In genomic region chr7:99151342-99151741, GRCm38 (mm10) we compare ENCODE assay signal across 8 mouse cellular contexts. TPM values are rescaled to one million over a fixed set of nuclear protein-coding genes. Genes with fewer than 3 reads are reported as not detected.
DNase-seq lines count a peak whose midpoint lies in the region; ATAC-seq lines count a peak whose summit lies in the region.

No protein-coding gene starts in this region.

- no peaks in the 10 kb centered on the region; the same call in 1 of the 2 replicates for H3K4me1 ChIP-seq in hindbrain, embryonic 16.5 days (ENCODE audit: control insufficient read depth, insufficient read depth, low read depth, low read length)

- H3K9me3 ChIP-seq in hindbrain, embryonic 16.5 days (ENCODE audit: control insufficient read depth, low read length): no peaks in the 10 kb centered on the region

- no peaks in the 10 kb centered on the region for H3K36me3 ChIP-seq in hindbrain, embryonic 16.5 days (ENCODE audit: control insufficient read depth, insufficient read depth, low read length)

- no peaks in the 10 kb centered on the region for H3K27me3 ChIP-seq in hindbrain, embryonic 16.5 days (replicated peaks; ENCODE audit: control insufficient read depth, insufficient read depth, low read length)

- H3K9ac ChIP-seq in hindbrain, embryonic 16.5 days (ENCODE audit: low read depth, low read length): no peak overlapping the region

- no peak overlapping the region for H3K4me2 ChIP-seq in hindbrain, embryonic 16.5 days (ENCODE audit: low read length)

- WGBS in hindbrain, embryonic 16.5 days: 7% methylated on average over 7 of the region's 7 CpGs

- peak; percentile 96 for DNase-seq in NIH3T3 (ENCODE audit: low read depth)
- DNase-seq in cerebellum, adult 9-11 months: peak; percentile 93
- peak; percentile 88 to 91 for DNase-seq in frontal cortex, postnatal 14 days (ENCODE audit: low spot score in 2 of 2)
- peak; percentile 93 for DNase-seq in left cerebral cortex, adult 11 months (ENCODE audit: low spot score)
- peak; percentile 94 to 96 for DNase-seq in lung, postnatal 4 days
- peak; percentile 98 for DNase-seq in right cerebral cortex, adult 2 months (ENCODE audit: low spot score in 2 of 2)
- DNase-seq in urinary bladder, postnatal 10 days (ENCODE audit: low spot score): peak; percentile 88

- no peak overlapping the region for H3K27ac ChIP-seq in hindbrain, embryonic 16.5 days (ENCODE audit: low read depth, low read length)

- H3K4me3 ChIP-seq in hindbrain, embryonic 16.5 days (ENCODE audit: low read length): no peak overlapping the region

- ATAC-seq in hindbrain, embryonic 16.5 days: peak; percentile 68

RNA-seq across cellular contexts. Expression of gene Uvrag, which starts 10.4 kb away (rescaled TPM):
- polyA plus RNA-seq in hindbrain, embryonic 16.5 days (2015; fragmentation: Nextera tagmentation; extraction: Ambion mirVana): 14.4 and 15.3 TPM in 2 replicates

RNA-seq across cellular contexts. Expression of gene Dgat2, which starts 31.2 kb away (rescaled TPM):
- polyA plus RNA-seq in hindbrain, embryonic 16.5 days (2015; fragmentation: Nextera tagmentation; extraction: Ambion mirVana): 23.7 and 24.9 TPM in 2 replicates
